Mouse (Mus musculus) retina, adult 2 months (tissue): ENCODE results near the gene Icam5.
"Not testable (repeated sequence)": the region's sequence is repeated elsewhere in the genome, so short reads cannot be mapped to it uniquely, and the experiment has no call there.

Experiments used
- DNase-seq: peaks from one replicate; pipeline ENCODE4 v3.0.0-alpha.2; 2012; ENCODE audit warnings: low read depth, low spot score

The Icam5 gene

GRCm38 (mm10) chr9:21031896-21032351 lies at the start of gene Icam5:
Icam5 (plus strand) TSS chr9:21032073.
- no peak for DNase-seq

GRCm38 (mm10) chr9:20982171-20982570 lies 49.7 kb upstream of the Icam5 start:
- no peak for DNase-seq

- DNase-seq = no peak
Observed at GRCm38 (mm10) chr9:20983169-20983568, 48.7 kb upstream of the Icam5 start.

GRCm38 (mm10) chr9:20986952-20987686 lies 44.8 kb upstream of the Icam5 start:
- DNase-seq = no peak

GRCm38 (mm10) chr9:20987953-20988352 lies 43.9 kb upstream of the Icam5 start:
- no peak for DNase-seq

GRCm38 (mm10) chr9:20990861-20991260 lies 41.0 kb upstream of the Icam5 start:
- no peak for DNase-seq

- no peak for DNase-seq
Observed at GRCm38 (mm10) chr9:20991587-20991986, 40.3 kb upstream of the Icam5 start.

GRCm38 (mm10) chr9:20993165-20993898 lies 38.5 kb upstream of the Icam5 start:
- DNase-seq = no peak

GRCm38 (mm10) chr9:20995069-20995468 lies 36.8 kb upstream of the Icam5 start:
- DNase-seq = no peak

- DNase-seq = no peak
Observed at GRCm38 (mm10) chr9:20997065-20997464, 34.8 kb upstream of the Icam5 start.

GRCm38 (mm10) chr9:20998337-20998736 lies 33.5 kb upstream of the Icam5 start:
- DNase-seq = not testable (repeated sequence)

- no peak for DNase-seq
Observed at GRCm38 (mm10) chr9:21000811-21001210, 31.1 kb upstream of the Icam5 start.

GRCm38 (mm10) chr9:21001651-21002200 lies 30.1 kb upstream of the Icam5 start:
- DNase-seq = no peak

GRCm38 (mm10) chr9:21002270-21002626 lies 29.6 kb upstream of the Icam5 start:
- DNase-seq = no peak

GRCm38 (mm10) chr9:21002627-21003551 lies 29.0 kb upstream of the Icam5 start, which contains the start of gene Mrpl4:
Mrpl4 (plus strand) TSS chr9:21002738.
- peak; percentile 81 for DNase-seq

- no peak for DNase-seq
Observed at GRCm38 (mm10) chr9:21007313-21007952, 24.4 kb upstream of the Icam5 start.

- DNase-seq = no peak
Observed at GRCm38 (mm10) chr9:21008007-21008406, 23.9 kb upstream of the Icam5 start.

- no peak for DNase-seq
Observed at GRCm38 (mm10) chr9:21010362-21010761, 21.5 kb upstream of the Icam5 start.

GRCm38 (mm10) chr9:21010939-21011541 lies 20.8 kb upstream of the Icam5 start:
- DNase-seq = not testable (repeated sequence)

- DNase-seq = no peak
Observed at GRCm38 (mm10) chr9:21011846-21012312, 20.0 kb upstream of the Icam5 start.
